8 mouse cellular contexts compared by ENCODE assay signal in the genomic region with DNA sequence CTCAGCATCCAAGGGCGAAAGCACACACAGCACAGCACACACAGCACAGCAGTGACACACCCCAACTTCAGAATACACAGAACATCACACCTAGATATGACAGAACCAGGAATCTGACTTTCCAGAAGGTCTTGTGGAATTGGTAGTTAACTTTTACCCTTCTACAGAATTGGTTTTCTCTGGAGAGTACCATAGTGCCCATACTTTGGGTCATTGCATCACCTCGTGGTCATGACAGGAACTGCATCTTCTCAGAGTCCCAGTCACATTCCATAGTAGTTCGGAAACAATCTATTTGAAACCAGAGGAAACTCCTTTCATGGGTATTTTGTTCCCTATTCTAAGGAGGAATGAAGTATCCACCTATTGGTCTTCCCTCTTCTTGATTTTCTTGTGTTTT.
A peak's percentile ranks its signal among the peaks of the same experiment; 100 is the strongest.
DNase-seq lines count a peak whose midpoint lies in the region; ATAC-seq and TF ChIP-seq lines count a peak whose summit lies in the region.

No protein-coding gene starts in this region.

- H3K79me2 ChIP-seq in MEL (ENCODE audit: control insufficient read depth, insufficient read depth, low read length, poor library complexity), result no peaks in the 10 kb centered on the region

- peak; percentile 29 for DNase-seq in cerebellum, adult 11 months
- DNase-seq in cerebellum, adult 9-11 months, result no peak
- DNase-seq in MEL (ENCODE audit: low read depth, low spot score), result peak; percentile 5
- DNase-seq in heart, adult 9 months (ENCODE audit: low spot score in 2 of 2), result peak; percentile 19 to 54
- peak; percentile 55 to 83 for DNase-seq in kidney, postnatal 36 days
- peak; percentile 66 for DNase-seq in retina, postnatal 1 day

- peak; percentile 37 to 56 (median 55); a peak in 5 of 6 replicates for TF ChIP-seq CTCF in MEL (IDR thresholded peaks at IDR 0.05 in 2 of 3, conservative IDR thresholded peaks at IDR 0.05 in 1 of 3; ENCODE audit: control insufficient read depth in 1 of 3, insufficient read depth in 1 of 3, low read depth in 2 of 3, low read length in 3 of 3, poor library complexity in 1 of 3, severe bottlenecking in 1 of 3)

- H3K4me1 ChIP-seq in MEL (ENCODE audit: control insufficient read depth in 1 of 2, insufficient read depth in 2 of 2, low read length in 2 of 2), result no peaks in the 10 kb centered on the region
- H3K4me1 ChIP-seq in lung, embryonic 15.5 days, result no peaks in the 10 kb centered on the region

- no peak overlapping the region for H3K9ac ChIP-seq in MEL (ENCODE audit: control insufficient read depth, low read depth, low read length, poor library complexity, severe bottlenecking)
- no peak overlapping the region for H3K9ac ChIP-seq in lung, embryonic 15.5 days

- H3K4me3 ChIP-seq in MEL (ENCODE audit: control insufficient read depth in 1 of 2, insufficient read depth in 1 of 2, low read depth in 2 of 2, low read length in 2 of 2), result no peak overlapping the region
- no peak overlapping the region for H3K4me3 ChIP-seq in lung, embryonic 15.5 days

- no peak overlapping the region for H3K27ac ChIP-seq in MEL (ENCODE audit: control insufficient read depth, low read depth, low read length)
- H3K27ac ChIP-seq in lung, embryonic 15.5 days, result no peak overlapping the region

- peak; percentile 90 for ATAC-seq in common myeloid progenitor, adult 5-6 weeks (replicated peaks; ENCODE audit: low read depth, poor library complexity, severe bottlenecking)
- ATAC-seq in lung, embryonic 15.5 days (ENCODE audit: borderline replicate concordance, extremely low read depth, low FRiP score, low TSS enrichment), result peak; percentile 62

- H3K4me2 ChIP-seq in lung, embryonic 15.5 days, result no peak overlapping the region

- no peak for TF ChIP-seq POLR2A in MEL (IDR thresholded peaks at IDR 0.05; ENCODE audit: control insufficient read depth in 1 of 2, insufficient read depth in 1 of 2, low read depth in 1 of 2, low read length in 2 of 2, poor library complexity in 1 of 2)

- no peak for TF ChIP-seq EP300 in MEL (IDR thresholded peaks at IDR 0.05; ENCODE audit: low read depth in 1 of 2, low read length in 2 of 2)

- WGBS in lung, embryonic 15.5 days, result 42% methylated on average over 3 of the region's 3 CpGs

- no peaks in the 10 kb centered on the region for H3K27me3 ChIP-seq in MEL (ENCODE audit: control insufficient read depth in 1 of 2, insufficient read depth in 2 of 2, low read length in 2 of 2)
- no peaks in the 10 kb centered on the region for H3K27me3 ChIP-seq in lung, embryonic 15.5 days

- H3K9me3 ChIP-seq in MEL (replicated peaks; ENCODE audit: insufficient read depth, low read length), result no peaks in the 10 kb centered on the region
- H3K9me3 ChIP-seq in lung, embryonic 15.5 days, result no peaks in the 10 kb centered on the region

- no peaks in the 10 kb centered on the region for H3K36me3 ChIP-seq in MEL (ENCODE audit: control insufficient read depth in 1 of 2, insufficient read depth in 2 of 2, low read length in 2 of 2)
- no peaks in the 10 kb centered on the region; the same call in 1 of the 2 replicates for H3K36me3 ChIP-seq in lung, embryonic 15.5 days

- peak; percentile 58 for TF ChIP-seq RAD21 in MEL (IDR thresholded peaks at IDR 0.05; ENCODE audit: low read depth, low read length)

TF ChIP-seq in MEL, 35 proteins besides CTCF, POLR2A, EP300 and RAD21:
- TF ChIP-seq GABPA (IDR thresholded peaks at IDR 0.05; ENCODE audit: low read depth, low read length), result no peak
- no peak for TF ChIP-seq NRF1 (IDR thresholded peaks at IDR 0.05; ENCODE audit: insufficient read depth, low read depth, low read length, poor library complexity, severe bottlenecking)
- TF ChIP-seq KAT2A (conservative IDR thresholded peaks at IDR 0.05; ENCODE audit: low read depth, low read length), result no peak
- TF ChIP-seq TBP (IDR thresholded peaks at IDR 0.05; ENCODE audit: low read depth, low read length), result no peak
- no peak for TF ChIP-seq POLR2AphosphoS5 (IDR thresholded peaks at IDR 0.05; ENCODE audit: borderline replicate concordance, low read depth, low read length)
- TF ChIP-seq GATA1 (IDR thresholded peaks at IDR 0.05; ENCODE audit: low read depth, low read length), result no peak
- no peak for TF ChIP-seq CHD2 (IDR thresholded peaks at IDR 0.05; ENCODE audit: low read length)
- peak; percentile 65 for TF ChIP-seq SMC3 (IDR thresholded peaks at IDR 0.05; ENCODE audit: low read depth, low read length)
- TF ChIP-seq ZC3H11A (IDR thresholded peaks at IDR 0.05; ENCODE audit: low read depth, low read length), result peak; percentile 43
- TF ChIP-seq MAX (IDR thresholded peaks at IDR 0.05; ENCODE audit: low read length), result no peak
- no peak for TF ChIP-seq UBTF (IDR thresholded peaks at IDR 0.05; ENCODE audit: borderline replicate concordance, insufficient read depth, low read depth, low read length)
- TF ChIP-seq MYC (IDR thresholded peaks at IDR 0.05; ENCODE audit: low read depth, low read length), result no peak
- no peak for TF ChIP-seq E2F4 (IDR thresholded peaks at IDR 0.05; ENCODE audit: borderline replicate concordance, low read depth, low read length)
TF ChIP-seq in MEL: peak in this region for 2.
